Mouse (Mus musculus) lung, postnatal 0 days (tissue): ENCODE measurements around the gene Rnh1.

Source experiments
- CTCF ChIP-seq: IDR thresholded peaks from 2 replicates; pipeline ENCODE4 v1.5.1; 2016; ENCODE audit warnings: antibody characterized with exemption, mild to moderate bottlenecking
- EP300 ChIP-seq: IDR thresholded peaks from 2 replicates; pipeline ENCODE4 v1.6.1; 2016; ENCODE audit warnings: antibody characterized with exemption, mild to moderate bottlenecking, control low read depth

GRCm38 (mm10) chr7:141175068-141175467 lies 2.4 kb upstream of the Rnh1 start:
- no peak for TF ChIP-seq CTCF
- TF ChIP-seq EP300: no peak
